Mouse (Mus musculus): Measurements from ENCODE around the gene Lamc1.

The Lamc1 gene

GRCm38 (mm10) chr1:153296035-153296434, 36.6 kb downstream of the Lamc1 start:
- DNase-seq, result no peak

- no peak for DNase-seq
Measured at GRCm38 (mm10) chr1:153292892-153293291, 39.7 kb downstream of the Lamc1 start.

- DNase-seq, result no peak
Measured at GRCm38 (mm10) chr1:153292202-153292601, 40.4 kb downstream of the Lamc1 start.

- DNase-seq, result no peak
Measured at GRCm38 (mm10) chr1:153291416-153291815, 41.2 kb downstream of the Lamc1 start.

GRCm38 (mm10) chr1:153288010-153288409, 44.6 kb downstream of the Lamc1 start:
- no peak for DNase-seq

GRCm38 (mm10) chr1:153287443-153287842, 45.1 kb downstream of the Lamc1 start:
- DNase-seq, result no peak

GRCm38 (mm10) chr1:153286216-153286615, 46.4 kb downstream of the Lamc1 start:
- no peak for DNase-seq

- no peak for DNase-seq
Measured at GRCm38 (mm10) chr1:153285188-153285587, 47.4 kb downstream of the Lamc1 start.

GRCm38 (mm10) chr1:153282342-153282975, 50.1 kb downstream of the Lamc1 start:
- no peak for DNase-seq

- no peak for DNase-seq
Measured at GRCm38 (mm10) chr1:153281483-153281882, 51.1 kb downstream of the Lamc1 start.

GRCm38 (mm10) chr1:153280411-153280810, 52.2 kb downstream of the Lamc1 start:
- no peak for DNase-seq

- DNase-seq, result no peak
Measured at GRCm38 (mm10) chr1:153278028-153278613, 54.5 kb downstream of the Lamc1 start.

GRCm38 (mm10) chr1:153275466-153275865, 57.1 kb downstream of the Lamc1 start:
- no peak for DNase-seq

- no peak for DNase-seq
Measured at GRCm38 (mm10) chr1:153274611-153275010, 58.0 kb downstream of the Lamc1 start.

GRCm38 (mm10) chr1:153273657-153274056, 58.9 kb downstream of the Lamc1 start:
- DNase-seq, result no peak

- no peak for DNase-seq
Measured at GRCm38 (mm10) chr1:153270827-153271226, 61.8 kb downstream of the Lamc1 start.

- DNase-seq, result no peak
Measured at GRCm38 (mm10) chr1:153269681-153270080, 62.9 kb downstream of the Lamc1 start.

GRCm38 (mm10) chr1:153268806-153269309, 63.7 kb downstream of the Lamc1 start:
- DNase-seq, result no peak

- DNase-seq, result no peak
Measured at GRCm38 (mm10) chr1:153268306-153268705, 64.3 kb downstream of the Lamc1 start.

GRCm38 (mm10) chr1:153267730-153268129, 64.9 kb downstream of the Lamc1 start:
- DNase-seq, result no peak

- no peak for DNase-seq
Measured at GRCm38 (mm10) chr1:153266891-153267290, 65.7 kb downstream of the Lamc1 start.

- no peak for DNase-seq
Measured at GRCm38 (mm10) chr1:153265579-153265978, 67.0 kb downstream of the Lamc1 start.

GRCm38 (mm10) chr1:153265066-153265465, 67.5 kb downstream of the Lamc1 start:
- no peak for DNase-seq

GRCm38 (mm10) chr1:153259752-153260300, 72.8 kb downstream of the Lamc1 start:
- no peak for DNase-seq
